Mouse (Mus musculus): ENCODE data around the gene Fam49a.
"Not testable (repeated sequence)": the region's sequence is repeated elsewhere in the genome, so short reads cannot be mapped to it uniquely, and the experiment has no call there.

The Fam49a gene

DNA sequence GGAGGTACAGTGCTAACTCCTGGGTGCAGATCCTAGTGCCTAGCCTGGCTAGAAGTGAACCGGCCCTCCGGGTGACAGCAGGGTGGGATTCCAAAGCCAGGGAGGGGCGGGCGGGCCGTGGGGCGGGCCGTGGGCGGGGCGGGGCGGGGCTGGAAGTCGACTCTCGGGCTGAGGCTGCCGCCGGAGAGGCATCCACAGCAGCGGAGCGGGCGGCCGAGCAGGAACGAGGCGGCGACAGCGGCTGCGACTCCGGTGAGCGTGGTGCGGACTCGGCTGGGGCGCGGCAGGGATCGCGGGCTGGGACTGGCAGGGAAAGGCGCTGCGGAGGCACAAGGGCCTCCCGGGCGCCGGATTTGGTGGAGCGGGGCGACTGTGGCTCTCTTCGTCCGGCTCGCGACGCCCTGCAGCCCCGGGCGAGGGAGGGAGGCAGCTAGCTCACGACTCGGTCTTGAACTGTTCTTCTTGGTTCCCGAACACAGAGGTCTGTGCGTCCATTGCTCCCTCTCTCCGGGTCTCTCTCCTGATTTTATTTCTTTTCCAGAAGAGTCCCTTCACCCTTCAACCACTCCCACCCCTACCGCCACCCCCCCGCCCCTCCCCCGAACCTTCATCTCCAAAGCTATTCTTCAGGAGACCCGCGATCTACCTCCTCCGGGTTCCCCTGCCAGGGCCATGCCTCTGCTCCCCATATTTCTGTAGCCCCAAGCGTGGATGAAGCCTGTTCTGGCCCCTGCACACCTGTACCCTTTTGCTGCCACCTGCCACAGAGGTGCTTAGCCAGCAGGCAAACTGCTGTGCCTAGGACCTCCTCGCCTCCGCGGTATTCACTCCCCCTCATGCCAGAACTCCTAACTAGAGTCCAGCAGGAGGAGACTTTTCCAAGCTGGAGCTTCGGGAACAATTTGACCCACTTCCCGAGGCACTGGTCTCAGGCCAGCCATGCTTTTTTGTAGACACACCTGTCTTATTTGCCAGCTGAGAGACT, at the start of gene Fam49a:
Fam49a (plus strand) TSS at position 153 of the 985 bp plus-strand sequence.
- DNase-seq: peak; percentile 89

GRCm38 (mm10) chr12:12213536-12213935, 48.4 kb upstream of the Fam49a start:
- no peak for DNase-seq

- no peak for DNase-seq
Measured at GRCm38 (mm10) chr12:12218947-12219346, 43.0 kb upstream of the Fam49a start.

GRCm38 (mm10) chr12:12220755-12221496, 41.0 kb upstream of the Fam49a start:
- DNase-seq: no peak

DNA sequence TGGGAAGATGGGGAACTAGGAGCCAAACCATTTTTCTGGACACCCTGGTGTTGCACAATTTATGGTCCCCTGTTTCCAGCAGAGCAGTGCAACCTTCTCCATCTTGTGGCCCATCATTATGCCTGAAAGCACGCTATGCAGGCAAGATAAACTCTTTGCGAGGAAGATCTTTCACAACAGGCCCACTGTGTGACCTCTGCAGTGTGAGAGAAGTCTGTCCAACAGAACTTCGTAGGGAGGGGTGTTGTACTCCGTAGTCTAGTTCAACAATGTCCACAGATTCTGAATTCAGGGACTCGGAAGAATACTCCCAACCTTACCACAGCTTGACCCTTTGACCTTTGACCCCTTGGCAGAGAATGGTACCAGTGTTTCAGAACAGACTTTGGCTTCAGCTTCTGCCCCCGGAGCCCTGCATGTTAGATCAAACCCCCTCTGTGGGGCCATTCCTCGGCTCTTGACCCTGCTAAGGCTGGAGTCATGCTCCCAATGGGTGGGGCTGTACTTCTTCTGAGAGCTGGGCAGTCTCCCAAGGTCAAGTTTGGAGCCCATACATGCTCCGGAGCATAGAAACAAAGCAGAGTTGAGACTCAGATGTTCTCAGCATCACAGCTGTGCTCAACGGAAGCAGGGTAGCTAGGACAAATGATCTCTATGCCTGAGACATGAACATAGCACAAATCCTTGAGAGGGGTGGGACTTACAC, 39.2 kb upstream of the Fam49a start:
- DNase-seq: peak; percentile 10

DNA sequence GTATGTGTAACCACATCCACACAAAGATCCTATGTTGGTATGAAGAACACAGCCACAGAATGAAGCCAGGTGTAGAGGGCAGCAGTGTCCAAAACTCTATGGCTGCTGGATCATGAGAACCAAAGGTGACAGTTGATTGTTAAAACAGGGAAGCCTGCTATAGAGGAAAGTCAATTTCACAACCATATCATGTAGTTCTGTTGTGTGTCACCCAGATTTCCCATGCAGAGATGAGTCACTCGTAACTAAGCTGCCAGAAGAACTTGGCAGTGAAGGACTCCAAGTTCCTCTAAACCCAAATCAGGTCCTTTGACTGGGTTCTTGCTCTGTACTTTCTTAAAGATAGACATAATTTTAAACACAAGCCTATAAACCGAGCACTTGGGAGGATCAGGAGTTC, 38.6 kb upstream of the Fam49a start:
- DNase-seq: no peak

GRCm38 (mm10) chr12:12225706-12226105, 36.2 kb upstream of the Fam49a start:
- no peak for DNase-seq

- no peak for DNase-seq
Measured at GRCm38 (mm10) chr12:12227594-12227993, 34.3 kb upstream of the Fam49a start.

DNA sequence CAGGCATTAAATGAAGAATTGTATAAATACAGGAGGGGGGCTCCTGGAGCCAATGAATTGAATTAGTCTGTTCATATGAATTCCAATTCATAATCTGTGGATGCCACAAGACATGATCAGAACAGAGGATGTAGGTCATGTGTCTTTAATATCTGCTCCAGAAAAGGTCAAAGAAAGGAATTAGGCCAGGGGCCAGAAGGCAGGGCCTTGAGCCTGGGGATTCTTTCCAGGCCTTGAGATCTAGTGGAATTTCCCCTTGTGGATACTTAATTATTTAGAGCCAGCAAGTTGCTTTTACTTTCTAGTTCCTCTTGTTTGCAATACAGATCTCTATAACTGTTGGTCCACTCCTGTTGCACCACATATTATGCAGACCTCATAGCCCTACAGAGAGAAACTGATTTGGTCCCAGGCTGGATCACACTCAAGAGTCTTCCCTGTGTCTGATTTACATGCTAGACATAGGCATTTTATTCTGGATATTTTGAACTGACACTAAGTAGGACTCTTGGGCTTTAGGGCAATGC, 31.8 kb upstream of the Fam49a start:
- DNase-seq: no peak

DNA sequence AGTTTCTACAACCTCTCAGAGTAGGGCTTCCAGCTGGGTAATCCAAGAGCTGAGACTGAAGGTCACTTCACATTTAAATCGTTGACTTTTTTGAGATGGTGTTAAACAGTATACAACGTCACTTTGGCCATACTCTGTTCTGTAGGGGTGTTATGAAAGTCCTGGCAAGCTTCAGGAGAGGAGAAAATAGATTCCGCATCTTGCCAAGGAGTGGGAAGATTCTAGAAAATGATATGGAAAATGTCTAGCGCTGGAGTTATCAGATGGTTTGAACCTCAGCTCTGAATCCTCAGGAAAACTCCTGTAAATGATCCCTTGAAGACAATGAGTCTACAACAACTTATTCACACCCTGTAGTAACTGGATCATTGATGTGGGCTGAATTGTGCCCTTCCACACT, 29.8 kb upstream of the Fam49a start:
- DNase-seq: no peak

DNA sequence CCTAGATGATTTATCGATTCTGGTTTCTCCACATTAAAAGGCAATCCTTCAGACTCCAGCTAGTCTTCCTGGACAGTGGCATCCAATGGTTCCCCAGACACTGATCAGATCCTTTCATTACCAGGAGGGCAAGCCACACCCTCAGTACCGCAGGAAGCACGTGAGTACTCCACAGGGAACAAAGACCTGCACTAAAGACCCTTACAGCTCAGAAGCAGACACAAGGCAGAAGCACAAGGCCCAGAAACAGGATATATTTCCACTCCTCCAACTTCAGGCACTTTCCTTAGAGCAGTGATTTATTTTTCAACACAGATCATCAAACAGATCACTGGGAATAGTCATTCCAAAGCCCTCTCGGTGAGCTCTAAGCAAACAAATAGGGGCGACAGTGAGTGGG, 25.0 kb upstream of the Fam49a start:
- no peak for DNase-seq

DNA sequence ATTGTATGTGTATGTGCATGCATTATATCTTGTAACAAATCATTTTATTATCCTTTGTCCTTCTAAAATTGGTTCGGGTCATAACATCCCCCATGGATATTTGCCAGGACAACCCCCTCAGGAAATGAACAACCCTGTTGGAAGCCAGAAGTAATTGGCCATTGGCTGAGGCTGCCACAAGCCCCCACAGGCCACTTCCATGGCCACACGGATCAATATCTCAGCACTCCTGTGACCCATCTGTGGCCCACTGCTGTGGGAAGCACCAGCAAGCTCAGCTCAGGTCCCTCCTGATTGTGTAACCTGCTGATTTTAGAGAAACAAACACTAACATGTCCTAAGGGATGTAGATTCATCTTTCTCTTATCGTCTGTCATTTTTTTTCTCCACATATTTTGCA, 22.4 kb upstream of the Fam49a start:
- no peak for DNase-seq

GRCm38 (mm10) chr12:12243148-12243547, 18.8 kb upstream of the Fam49a start:
- DNase-seq: no peak

- DNase-seq: not testable (repeated sequence)
Measured at GRCm38 (mm10) chr12:12247023-12247422, 14.9 kb upstream of the Fam49a start.

GRCm38 (mm10) chr12:12249521-12249920, 12.4 kb upstream of the Fam49a start:
- DNase-seq: no peak

- peak; percentile 39 for DNase-seq
Measured at GRCm38 (mm10) chr12:12253526-12253925, 8.4 kb upstream of the Fam49a start.

DNA sequence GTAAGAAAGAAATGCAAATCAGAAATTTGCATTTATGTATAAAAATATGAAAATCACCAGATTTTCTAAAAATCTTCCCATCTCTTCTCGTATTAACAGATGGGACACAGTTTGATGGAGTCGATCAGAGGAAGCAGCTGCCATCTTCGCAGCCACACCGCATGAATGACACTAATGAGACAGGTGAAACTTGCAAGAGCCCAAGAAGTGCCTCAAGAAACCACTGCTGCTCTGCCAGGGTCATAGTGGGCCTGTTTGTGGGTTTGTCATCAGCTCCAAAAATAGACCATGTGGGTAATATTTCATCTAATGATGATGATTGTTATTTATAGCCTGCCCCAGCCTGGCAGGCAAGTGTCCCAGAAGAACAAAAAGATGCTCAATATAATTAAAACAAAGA, 7.8 kb upstream of the Fam49a start:
- no peak for DNase-seq

DNA sequence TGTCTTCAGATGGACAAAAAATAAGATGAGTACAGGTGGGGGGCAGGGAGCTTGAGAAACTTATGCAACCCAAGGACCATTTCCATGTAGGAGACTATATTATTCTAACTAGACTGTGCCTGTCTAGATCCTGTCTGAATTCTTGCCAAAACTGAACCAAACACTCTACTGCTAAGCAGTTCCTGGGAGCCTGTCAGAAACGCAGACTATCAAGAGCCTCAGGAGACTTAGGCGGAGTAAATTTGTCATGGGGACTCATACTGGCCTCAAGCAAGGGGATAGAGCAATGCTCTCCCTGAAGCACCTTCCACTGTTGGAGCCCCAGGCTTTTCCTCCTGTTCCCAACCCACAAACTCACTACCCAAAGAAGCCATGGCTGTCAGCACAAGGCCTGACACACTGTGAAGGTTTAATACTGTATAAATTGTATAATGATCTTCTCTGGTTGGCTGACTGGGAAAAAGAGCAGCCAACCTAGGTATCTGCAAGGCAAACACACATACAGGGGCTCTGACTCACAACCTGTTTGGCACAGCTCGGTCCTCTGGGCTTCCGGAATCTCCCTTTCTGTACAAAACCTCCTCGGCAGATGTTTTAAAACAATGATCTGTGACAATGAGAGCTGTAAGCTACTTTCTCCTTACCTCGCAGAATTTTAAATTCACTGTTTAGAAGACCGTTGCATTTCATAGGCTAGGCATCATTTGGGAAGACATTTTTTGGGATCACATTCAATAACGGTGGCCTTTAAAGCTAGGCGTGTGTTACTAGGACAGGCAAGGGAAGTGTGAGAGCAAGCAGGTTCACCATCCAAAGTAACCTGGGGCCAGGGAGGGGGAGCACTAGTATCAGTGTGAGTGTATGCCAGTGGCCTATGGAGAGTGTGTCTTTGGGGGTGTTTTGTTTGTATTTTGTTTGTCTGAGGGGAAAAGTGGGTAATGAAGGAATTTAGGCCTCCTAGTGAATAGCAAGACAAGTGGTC, 669 bp upstream of the Fam49a start:
- no peak for DNase-seq

- peak; percentile 22 for DNase-seq
Measured at GRCm38 (mm10) chr12:12263371-12263791, 1.4 kb downstream of the Fam49a start.

DNA sequence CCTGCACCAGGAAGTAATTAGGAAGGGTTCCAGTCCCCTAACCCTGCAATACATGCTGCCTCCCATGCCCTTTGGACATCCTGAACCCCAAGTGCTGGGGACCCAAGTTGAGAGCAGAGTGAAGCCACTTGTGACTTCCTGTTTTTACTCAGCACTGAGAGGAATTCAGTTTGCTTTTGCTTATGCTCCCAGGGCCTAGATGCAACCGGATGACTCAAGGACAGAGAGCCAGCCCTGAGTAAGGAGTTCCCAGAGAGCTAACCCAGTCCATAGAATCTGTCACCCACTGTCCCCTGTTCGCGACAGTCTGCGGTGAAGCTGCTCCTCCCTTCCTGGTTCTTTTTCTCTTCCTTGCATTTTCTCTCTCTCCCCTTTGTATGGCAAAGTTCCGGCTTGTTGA, 2.2 kb downstream of the Fam49a start:
- peak; percentile 22 for DNase-seq

GRCm38 (mm10) chr12:12266552-12266951, 4.6 kb downstream of the Fam49a start:
- no peak for DNase-seq

GRCm38 (mm10) chr12:12270495-12270894, 8.6 kb downstream of the Fam49a start:
- no peak for DNase-seq
